Mouse (Mus musculus) embryonic facial prominence, embryonic 10.5 days (tissue): ENCODE measurements around the gene Pfdn2. TPM values are rescaled to one million over a fixed set of nuclear protein-coding genes. Genes with fewer than 3 reads are reported as not detected.

Experiments
- DNase-seq: peaks from one replicate; pipeline ENCODE4 v3.0.0-alpha.2; 2017; ENCODE audit warnings: low spot score
- H3K27ac ChIP-seq: fragments of 300-500 bp; sonication (generic); replicated peaks from 2 replicates; pipeline ENCODE4 v1.5.1; 2016; ENCODE audit warnings: mild to moderate bottlenecking
- H3K27me3 ChIP-seq: fragments of 300-500 bp; sonication (generic); replicated peaks from 2 replicates; pipeline ENCODE4 v1.6.1; 2016; ENCODE audit warnings: low read depth, mild to moderate bottlenecking; ENCODE audit not compliant: poor library complexity, severe bottlenecking
- H3K36me3 ChIP-seq: fragments of 300-500 bp; sonication (generic); replicated peaks from 2 replicates; pipeline ENCODE4 v1.6.1; 2016; ENCODE audit warnings: mild to moderate bottlenecking, moderate library complexity
- H3K4me1 ChIP-seq: fragments of 300-500 bp; sonication (generic); 2 replicates; pipeline ENCODE4 v1.6.1; 2016
- H3K4me3 ChIP-seq: fragments of 300-500 bp; sonication (generic); 2 replicates; pipeline ENCODE4 v1.5.1; 2016; ENCODE audit warnings: mild to moderate bottlenecking, moderate library complexity
- H3K9me3 ChIP-seq: fragments of 300-500 bp; sonication (generic); 2 replicates; pipeline ENCODE4 v1.6.1; 2016; ENCODE audit warnings: mild to moderate bottlenecking
- WGBS: fragments of 180-500 bp; shearing (Covaris S2); methylation state at CpG from one replicate; pipeline ENCODE4 v1.1.7; 2016; 5-methylcytosine and 5-hydroxymethylcytosine counted together
- polyA plus RNA-seq: library from polyadenylated mRNA; unstranded; fragments of >200 nt; fragmentation: Nextera tagmentation; extraction: Ambion mirVana; gene quantifications from 2 replicates; pipeline ENCODE4 v1.2.1, GENCODE M21; 2016

Pfdn2 gene
- polyA plus RNA-seq, 1 experiment from 2014 or later: 156 TPM

DNA sequence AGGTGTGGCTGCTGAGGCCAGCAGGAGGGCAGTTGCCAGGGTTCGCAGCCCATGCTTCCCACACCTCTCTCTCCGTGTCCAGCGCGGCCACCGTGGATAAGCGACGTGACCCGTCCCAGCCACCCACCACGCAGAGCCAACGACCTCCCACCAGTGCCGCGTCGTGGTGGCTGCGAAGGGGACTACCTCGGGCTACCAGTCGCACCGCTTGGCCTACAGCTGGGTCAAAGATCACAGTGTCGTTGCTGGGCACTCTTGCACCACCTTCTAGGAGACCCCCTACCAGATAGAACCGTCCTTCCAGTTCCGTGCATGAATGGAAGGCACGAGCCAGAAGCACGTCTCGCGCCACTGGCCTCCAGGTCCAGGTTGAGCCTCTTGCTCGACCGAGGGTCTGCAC, 14.8 kb downstream of the Pfdn2 start:
- WGBS: 6% methylated on average over 26 of the region's 26 CpGs
- Histone ChIP-seq H3K27me3 (no peaks in the 10 kb centered on the region), H3K36me3 (peaks cover 37% of the 10 kb centered on the region), H3K9me3 (peaks cover 7% of the 10 kb centered on the region; the same call in 1 of the 2 replicates), H3K4me1 (peaks cover 16% of the 10 kb centered on the region), H3K27ac (peak overlapping the region; percentile 84), H3K4me3 (peak overlapping the region; percentile 67)
- DNase-seq: no peak

DNA sequence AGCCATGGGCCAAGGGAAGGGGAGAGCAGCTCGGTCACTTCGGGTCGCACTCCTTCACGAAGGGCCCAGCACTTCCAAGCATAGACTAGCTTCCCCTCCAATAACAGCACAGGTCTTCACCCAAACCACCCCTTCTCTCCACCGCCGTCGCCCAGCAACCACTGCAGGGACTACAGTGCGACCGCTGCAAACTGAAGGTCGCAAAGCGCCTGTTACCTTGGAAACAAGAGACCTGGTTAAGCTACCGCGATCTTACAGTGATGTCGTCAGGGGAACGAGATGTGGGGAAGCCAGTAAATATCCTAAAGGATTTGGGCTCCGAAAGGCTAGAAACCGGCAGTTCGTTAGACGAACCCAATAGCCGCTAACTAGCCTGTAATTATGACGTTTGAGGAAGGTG, 15.2 kb downstream of the Pfdn2 start, which contains the start of gene Klhdc9:
Gene Klhdc9, minus strand, starts transcription at position 143 of the 400 bp plus-strand sequence.
- WGBS: under 1% methylated on average over 21 of the region's 21 CpGs
- H3K27me3 ChIP-seq: no peaks in the 10 kb centered on the region
- peak within 1 kb of the TSS; percentile 84 for H3K27ac ChIP-seq
- peaks cover 7% of the 10 kb centered on the region; the same call in 1 of the 2 replicates for H3K9me3 ChIP-seq
- H3K4me1 ChIP-seq: peaks cover 16% of the 10 kb centered on the region
- H3K36me3 ChIP-seq: peaks cover 37% of the 10 kb centered on the region
- H3K4me3 ChIP-seq: peak within 1 kb of the TSS; percentile 67
- peak; percentile 95 for DNase-seq

DNA sequence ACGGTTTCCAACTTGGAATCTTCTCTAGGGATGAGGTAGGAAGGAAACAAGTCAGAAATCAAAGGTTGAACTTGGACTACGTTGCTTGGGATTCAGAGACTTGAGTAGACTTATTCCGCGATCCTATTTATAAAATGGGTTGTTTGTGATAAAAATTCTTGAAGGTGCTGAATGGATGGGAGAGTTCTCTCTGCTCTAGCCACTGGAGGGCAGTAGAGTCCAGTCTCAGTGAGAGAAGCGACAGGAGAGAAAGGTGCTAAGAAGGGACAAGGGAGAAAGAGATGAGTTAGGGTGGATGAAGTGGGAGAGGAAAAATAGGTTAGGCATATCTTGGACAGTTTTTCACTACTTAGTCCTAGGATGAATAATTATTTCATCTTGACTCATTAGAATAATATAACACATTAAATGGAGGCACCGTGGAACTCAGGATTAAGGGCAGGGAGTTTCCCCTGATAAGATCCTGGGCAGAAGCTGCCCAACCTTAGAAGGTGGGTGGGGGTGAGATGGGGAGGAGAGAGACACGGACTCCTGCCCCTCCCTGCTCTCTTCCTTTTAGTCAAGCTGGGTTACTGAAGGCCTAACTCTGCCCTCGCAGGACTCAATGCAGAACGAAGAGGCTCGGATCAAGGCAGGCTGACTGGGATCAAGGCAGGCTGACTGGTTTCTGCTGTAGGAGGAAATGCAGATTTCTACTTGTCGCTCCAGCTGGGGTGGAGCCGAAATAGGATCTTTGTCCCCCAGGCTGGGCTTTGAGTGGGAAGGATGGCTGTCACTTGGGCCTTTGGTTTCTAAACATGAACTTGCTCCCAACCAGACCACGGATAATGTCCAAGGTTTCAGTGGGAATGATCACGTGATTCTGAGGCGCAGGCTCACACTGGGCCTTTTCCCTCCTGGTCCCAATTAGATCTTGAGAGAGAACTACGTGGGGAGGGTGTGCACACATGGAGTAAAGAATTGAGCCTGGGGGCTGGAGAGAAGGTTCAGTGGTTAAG, 15.9 kb downstream of the Pfdn2 start:
- Histone ChIP-seq H3K4me3 (peak overlapping the region; percentile 67), H3K9me3 (peaks cover 6% of the 10 kb centered on the region; the same call in 1 of the 2 replicates), H3K36me3 (peaks cover 31% of the 10 kb centered on the region), H3K27ac (peak overlapping the region; percentile 84), H3K27me3 (no peaks in the 10 kb centered on the region), H3K4me1 (peaks cover 16% of the 10 kb centered on the region)
- peak; percentile 71 for DNase-seq
- 31% methylated on average over 16 of the region's 16 CpGs for whole genome bisulfite sequencing

DNA sequence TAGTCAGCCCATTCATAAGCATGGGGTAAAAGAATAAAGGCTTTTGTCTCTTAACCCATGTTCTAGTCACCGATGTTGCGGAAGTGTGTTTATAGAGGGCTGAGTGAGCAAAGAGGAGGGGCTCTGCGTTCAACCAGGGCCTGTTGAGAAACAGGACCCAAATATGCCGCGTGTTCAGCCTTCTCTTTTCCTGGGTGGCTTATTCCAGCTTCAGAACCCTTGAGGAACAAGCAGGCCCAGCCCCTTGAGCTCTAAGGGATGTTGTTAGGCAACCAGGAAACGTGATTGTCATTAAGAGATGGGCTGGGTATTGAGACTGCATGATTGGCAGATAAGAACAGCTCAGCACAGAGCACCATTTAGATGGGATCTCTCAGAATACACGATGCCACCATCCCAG, 20.5 kb downstream of the Pfdn2 start:
- 70% methylated on average over 7 of the region's 7 CpGs for WGBS
- Histone ChIP-seq H3K4me1 (peaks cover 11% of the 10 kb centered on the region), H3K9me3 (no peaks in the 10 kb centered on the region), H3K36me3 (no peaks in the 10 kb centered on the region), H3K27ac (no peak overlapping the region), H3K4me3 (no peak overlapping the region), H3K27me3 (peaks cover 4% of the 10 kb centered on the region)
- no peak for DNase-seq

DNA sequence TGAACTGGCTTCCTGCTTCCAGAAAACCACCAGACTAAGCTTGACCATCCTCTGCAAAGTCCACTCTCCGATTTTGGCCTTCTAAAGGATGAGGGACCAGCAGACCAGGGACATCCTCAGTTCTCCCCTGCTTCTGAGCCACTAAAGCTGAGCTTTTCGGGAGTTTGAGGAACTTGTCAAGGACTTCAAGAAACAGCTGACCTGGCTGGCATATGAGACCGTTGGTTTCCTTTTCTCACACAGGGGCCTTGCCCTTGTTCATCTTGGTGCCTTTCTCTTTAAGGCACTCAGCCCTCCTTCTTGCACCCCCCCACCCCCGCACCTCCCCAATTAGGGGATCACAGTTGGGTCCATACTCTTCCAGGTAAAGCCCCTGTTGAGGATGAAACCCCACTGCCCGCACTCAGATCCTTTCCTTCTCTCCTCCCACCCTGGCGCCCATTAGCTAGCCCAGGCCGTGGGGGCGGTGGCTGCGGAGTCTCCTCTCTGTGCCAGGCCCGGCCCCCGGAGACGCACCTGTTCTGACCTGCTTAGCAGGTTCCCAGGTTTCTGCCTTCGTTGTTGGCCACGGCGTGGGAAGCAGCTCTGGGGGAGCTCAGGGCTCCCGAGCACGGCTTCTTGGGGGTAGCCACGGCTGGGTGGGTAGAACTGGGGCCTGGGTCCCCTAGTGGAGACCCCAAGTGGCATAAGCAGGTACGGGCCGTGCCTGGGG, 24.5 kb downstream of the Pfdn2 start, which contains the start of gene Nectin4:
Gene Nectin4, plus strand, starts transcription at position 255 of the 712 bp plus-strand sequence.
- peak; percentile 51 for DNase-seq
- no peaks in the 10 kb centered on the region for H3K36me3 ChIP-seq
- peaks cover 30% of the 10 kb centered on the region for H3K4me1 ChIP-seq
- H3K27me3 ChIP-seq: peaks cover 18% of the 10 kb centered on the region
- peak within 1 kb of the TSS; percentile 21; the same call in 1 of the 2 replicates for H3K27ac ChIP-seq
- peak within 1 kb of the TSS; percentile 29; the same call in 1 of the 2 replicates for H3K4me3 ChIP-seq
- H3K9me3 ChIP-seq: no peaks in the 10 kb centered on the region
- 33% methylated on average over 20 of the region's 20 CpGs for WGBS

DNA sequence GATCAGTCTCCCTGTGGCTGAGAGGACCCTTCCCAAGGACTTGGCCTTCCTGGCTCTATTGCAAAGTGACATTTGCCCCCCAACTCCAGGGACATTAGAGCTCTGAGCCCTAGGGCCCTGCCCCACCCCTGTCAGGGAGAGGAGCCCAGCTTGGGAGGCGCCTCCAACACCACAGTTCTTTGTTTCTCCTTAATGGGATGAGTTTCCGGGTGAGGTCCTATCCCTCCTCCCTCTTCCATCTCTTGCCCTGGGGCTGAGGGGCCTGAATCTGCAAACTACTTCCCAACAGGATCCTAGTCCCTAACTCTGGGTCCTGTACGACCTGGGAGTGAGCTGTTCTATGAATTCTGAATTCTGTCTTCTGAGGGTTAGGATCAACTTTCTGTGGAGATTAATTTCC, 27.4 kb downstream of the Pfdn2 start:
- 0 out of 2 replicates have a peak overlapping the region, but pooled peaks have one; percentile 11 for H3K4me3 ChIP-seq
- H3K27me3 ChIP-seq: peaks cover 18% of the 10 kb centered on the region
- H3K36me3 ChIP-seq: no peaks in the 10 kb centered on the region
- WGBS: 21% methylated on average over 3 of the region's 3 CpGs
- no peak overlapping the region for H3K27ac ChIP-seq
- DNase-seq: no peak
- H3K4me1 ChIP-seq: peaks cover 45% of the 10 kb centered on the region
- no peaks in the 10 kb centered on the region for H3K9me3 ChIP-seq

DNA sequence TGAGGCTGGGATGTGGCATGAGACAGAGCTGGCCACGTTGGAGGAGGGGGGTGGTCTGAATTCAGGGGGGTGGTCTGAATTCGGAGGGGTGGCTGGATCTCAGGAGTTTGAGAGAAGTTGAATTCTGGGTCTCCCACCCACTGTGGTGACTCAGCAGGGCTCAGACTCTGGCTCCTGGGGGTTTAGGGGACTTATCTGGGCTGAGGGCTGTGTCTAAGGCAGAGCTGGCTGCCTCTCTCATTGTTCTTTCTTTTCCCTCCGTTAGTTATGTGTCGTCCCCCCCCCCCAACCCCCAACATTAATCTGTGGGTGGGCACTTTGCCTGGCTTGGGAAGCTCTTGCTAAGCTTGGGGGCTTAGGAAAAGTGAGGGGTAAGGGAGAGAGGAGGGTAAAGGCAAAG, 28.5 kb downstream of the Pfdn2 start:
- Histone ChIP-seq H3K36me3 (no peaks in the 10 kb centered on the region), H3K27me3 (peaks cover 24% of the 10 kb centered on the region), H3K4me3 (no peak overlapping the region), H3K27ac (peak overlapping the region; percentile 75), H3K4me1 (peaks cover 45% of the 10 kb centered on the region), H3K9me3 (no peaks in the 10 kb centered on the region)
- 2% methylated on average over 4 of the region's 4 CpGs for WGBS
- peak; percentile 21 for DNase-seq

DNA sequence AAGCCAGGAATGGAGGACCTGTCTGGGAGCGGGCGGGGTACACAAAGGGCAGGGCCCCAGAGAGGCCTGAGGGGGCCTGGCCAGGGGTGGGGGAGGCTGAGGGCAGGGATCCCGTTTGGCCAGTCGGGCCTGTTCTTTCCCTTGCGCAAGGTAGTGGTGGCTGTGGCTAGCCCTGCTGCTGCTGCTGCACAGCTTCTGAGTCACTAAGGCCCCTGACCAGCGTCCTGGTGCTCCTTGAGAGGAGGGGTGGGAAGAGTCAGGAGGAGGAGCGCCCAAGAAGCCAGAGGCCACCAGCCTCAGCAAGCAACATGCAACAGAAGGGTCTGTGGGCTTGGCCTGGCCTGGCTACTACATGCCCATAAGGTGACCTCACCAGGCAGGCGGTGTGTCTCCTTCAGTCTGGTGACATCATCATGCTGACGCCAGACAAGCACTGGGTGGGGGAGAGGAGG, 30.2 kb downstream of the Pfdn2 start:
- DNase-seq: peak; percentile 47
- H3K27ac ChIP-seq: 0 out of 2 replicates have a peak overlapping the region, but pooled peaks have one; percentile 44
- H3K36me3 ChIP-seq: no peaks in the 10 kb centered on the region
- H3K4me3 ChIP-seq: peak overlapping the region; percentile 8; the same call in 1 of the 2 replicates
- H3K4me1 ChIP-seq: peaks cover 48% of the 10 kb centered on the region
- H3K9me3 ChIP-seq: no peaks in the 10 kb centered on the region
- H3K27me3 ChIP-seq: peaks cover 35% of the 10 kb centered on the region
- WGBS: 37% methylated on average over 9 of the region's 9 CpGs

DNA sequence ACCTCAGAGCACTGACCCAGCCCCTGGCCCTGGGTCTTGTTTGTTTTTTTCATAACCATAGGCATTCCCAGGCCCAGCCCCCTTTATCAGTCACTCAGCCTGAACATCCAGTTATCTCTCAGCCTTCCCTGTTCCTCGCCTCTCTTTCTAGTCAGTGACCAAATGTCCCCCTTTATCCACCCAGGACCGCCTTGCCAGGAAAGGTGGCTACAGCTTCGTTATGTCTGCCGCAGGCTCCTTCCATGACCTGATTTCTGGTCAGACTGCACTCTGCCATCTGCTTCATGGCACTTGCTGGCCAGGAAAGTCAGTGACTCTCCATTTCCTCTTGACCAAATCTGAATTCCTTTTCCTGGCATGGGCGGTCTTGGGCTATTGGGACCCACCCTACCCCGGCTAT, 32.8 kb downstream of the Pfdn2 start:
- no peak overlapping the region for H3K4me3 ChIP-seq
- peaks cover 44% of the 10 kb centered on the region for H3K27me3 ChIP-seq
- no peak for DNase-seq
- H3K36me3 ChIP-seq: no peaks in the 10 kb centered on the region
- H3K9me3 ChIP-seq: no peaks in the 10 kb centered on the region
- H3K27ac ChIP-seq: no peak overlapping the region
- H3K4me1 ChIP-seq: peaks cover 41% of the 10 kb centered on the region
- 90% methylated on average over 6 of the region's 6 CpGs for WGBS

DNA sequence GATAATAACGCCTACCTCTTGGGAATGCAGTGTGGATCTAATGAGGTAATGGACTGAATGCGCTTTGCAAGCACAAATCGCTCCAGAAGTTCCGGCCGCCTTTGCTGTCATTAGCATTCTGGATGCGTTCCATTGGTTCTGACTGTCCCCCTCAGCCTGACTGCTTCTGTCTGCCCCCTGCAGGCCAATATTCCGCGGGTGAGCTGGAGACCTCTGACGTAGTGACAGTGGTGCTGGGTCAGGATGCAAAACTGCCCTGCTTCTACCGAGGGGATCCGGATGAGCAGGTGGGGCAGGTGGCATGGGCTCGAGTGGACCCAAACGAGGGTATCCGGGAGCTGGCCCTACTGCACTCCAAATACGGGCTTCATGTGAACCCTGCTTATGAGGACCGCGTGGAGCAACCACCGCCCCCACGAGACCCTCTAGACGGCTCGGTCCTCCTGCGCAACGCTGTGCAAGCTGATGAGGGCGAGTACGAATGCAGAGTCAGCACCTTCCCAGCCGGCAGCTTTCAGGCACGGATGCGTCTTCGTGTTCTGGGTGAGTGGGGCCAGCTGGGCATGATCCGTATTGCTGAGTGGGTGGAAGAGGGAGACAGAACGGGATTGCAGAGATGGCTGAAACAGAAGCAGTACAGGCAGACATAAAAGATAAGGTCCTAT, 34.6 kb downstream of the Pfdn2 start:
- 8% methylated on average over 31 of the region's 31 CpGs for WGBS
- H3K27ac ChIP-seq: 0 out of 2 replicates have a peak overlapping the region, but pooled peaks have one; percentile 40
- peaks cover 51% of the 10 kb centered on the region for H3K27me3 ChIP-seq

DNA sequence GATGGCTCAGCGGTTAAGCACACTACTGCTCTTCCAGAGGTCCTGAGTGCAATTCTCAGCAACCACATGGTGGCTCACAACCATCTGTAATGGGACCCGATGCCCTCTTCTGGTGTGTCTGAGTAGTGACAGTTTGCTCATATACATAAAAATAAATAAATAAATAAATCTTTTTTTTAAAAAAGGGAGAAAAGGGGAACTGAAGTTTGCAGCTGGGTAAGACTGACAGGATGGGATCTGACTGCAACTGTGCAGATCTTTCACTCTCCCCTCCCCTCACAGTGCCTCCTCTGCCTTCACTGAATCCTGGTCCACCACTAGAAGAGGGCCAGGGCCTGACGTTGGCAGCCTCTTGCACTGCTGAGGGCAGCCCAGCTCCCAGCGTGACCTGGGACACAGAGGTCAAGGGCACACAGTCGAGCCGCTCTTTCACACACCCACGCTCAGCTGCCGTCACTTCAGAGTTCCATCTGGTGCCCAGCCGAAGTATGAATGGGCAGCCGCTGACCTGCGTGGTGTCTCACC, 36.7 kb downstream of the Pfdn2 start:
- Histone ChIP-seq H3K4me3 (no peak overlapping the region), H3K27ac (no peak overlapping the region), H3K9me3 (no peaks in the 10 kb centered on the region), H3K4me1 (peaks cover 26% of the 10 kb centered on the region), H3K36me3 (no peaks in the 10 kb centered on the region), H3K27me3 (peaks cover 51% of the 10 kb centered on the region)
- no peak for DNase-seq
- WGBS: 82% methylated on average over 11 of the region's 11 CpGs

More for the DNA sequence above, 34.6 kb downstream of the Pfdn2 start:
- H3K4me3 ChIP-seq: peak overlapping the region; percentile 45
- H3K4me1 ChIP-seq: peaks cover 28% of the 10 kb centered on the region
- DNase-seq: peak; percentile 80
- H3K36me3 ChIP-seq: no peaks in the 10 kb centered on the region
- no peaks in the 10 kb centered on the region for H3K9me3 ChIP-seq
